Mouse (Mus musculus): Measurements from ENCODE around the gene Creb3l2. TPM values are rescaled to one million over a fixed set of nuclear protein-coding genes. Genes with fewer than 3 reads are reported as not detected.

Gene Creb3l2
- polyA plus RNA-seq, 1 experiment from 2014 or later = 28.0 TPM

GRCm38 (mm10) chr6:37406903-37407302 lies 35.0 kb downstream of the Creb3l2 start:
- no peaks in the 10 kb centered on the region for H3K27me3 ChIP-seq
- ATAC-seq (ENCODE audit: borderline replicate concordance, extremely low read depth, low FRiP score, low TSS enrichment) = no peak
- no peak overlapping the region for H3K4me3 ChIP-seq
- WGBS = 74% methylated on average over 6 of the region's 6 CpGs
- no peak overlapping the region for H3K27ac ChIP-seq
- no peaks in the 10 kb centered on the region for H3K36me3 ChIP-seq
- no peaks in the 10 kb centered on the region for H3K9me3 ChIP-seq
- H3K4me1 ChIP-seq = peaks cover 56% of the 10 kb centered on the region
- H3K9ac ChIP-seq = no peak overlapping the region
- no peak overlapping the region for H3K4me2 ChIP-seq

- ATAC-seq (ENCODE audit: borderline replicate concordance, extremely low read depth, low FRiP score, low TSS enrichment) = no peak
- H3K4me1 ChIP-seq = peaks cover 56% of the 10 kb centered on the region
- no peak overlapping the region for H3K9ac ChIP-seq
- no peaks in the 10 kb centered on the region for H3K9me3 ChIP-seq
- no peak overlapping the region for H3K4me2 ChIP-seq
- WGBS = 75% methylated on average over 10 of the region's 10 CpGs
- no peak overlapping the region for H3K27ac ChIP-seq
- no peak overlapping the region for H3K4me3 ChIP-seq
- no peaks in the 10 kb centered on the region for H3K27me3 ChIP-seq
- no peaks in the 10 kb centered on the region for H3K36me3 ChIP-seq
Observed at GRCm38 (mm10) chr6:37406018-37406417, 35.9 kb downstream of the Creb3l2 start.

- Histone ChIP-seq H3K27ac (no peak overlapping the region), H3K4me2 (no peak overlapping the region), H3K9me3 (no peaks in the 10 kb centered on the region), H3K4me3 (no peak overlapping the region), H3K27me3 (no peaks in the 10 kb centered on the region), H3K36me3 (no peaks in the 10 kb centered on the region), H3K9ac (no peak overlapping the region), H3K4me1 (peaks cover 61% of the 10 kb centered on the region)
- WGBS = 45% methylated on average over 3 of the region's 3 CpGs
- ATAC-seq (ENCODE audit: borderline replicate concordance, extremely low read depth, low FRiP score, low TSS enrichment) = no peak
Observed at GRCm38 (mm10) chr6:37404325-37404724, 37.6 kb downstream of the Creb3l2 start.

GRCm38 (mm10) chr6:37401928-37402327 lies 40.0 kb downstream of the Creb3l2 start:
- WGBS = 23% methylated on average over 7 of the region's 7 CpGs
- Histone ChIP-seq H3K9ac (no peak overlapping the region), H3K4me3 (no peak overlapping the region), H3K9me3 (no peaks in the 10 kb centered on the region), H3K27ac (peak overlapping the region; percentile 63), H3K4me2 (no peak overlapping the region), H3K36me3 (no peaks in the 10 kb centered on the region), H3K27me3 (no peaks in the 10 kb centered on the region), H3K4me1 (peaks cover 71% of the 10 kb centered on the region)
- no peak for ATAC-seq (ENCODE audit: borderline replicate concordance, extremely low read depth, low FRiP score, low TSS enrichment)

- Histone ChIP-seq H3K27ac (peak overlapping the region; percentile 63), H3K27me3 (no peaks in the 10 kb centered on the region), H3K36me3 (no peaks in the 10 kb centered on the region), H3K4me3 (no peak overlapping the region), H3K4me2 (no peak overlapping the region), H3K9ac (no peak overlapping the region), H3K4me1 (peaks cover 67% of the 10 kb centered on the region), H3K9me3 (no peaks in the 10 kb centered on the region)
- ATAC-seq (ENCODE audit: borderline replicate concordance, extremely low read depth, low FRiP score, low TSS enrichment) = peak; percentile 78
- WGBS = 35% methylated on average over 11 of the region's 11 CpGs
Observed at GRCm38 (mm10) chr6:37400866-37401525, 41.0 kb downstream of the Creb3l2 start.

- H3K9ac ChIP-seq = no peak overlapping the region
- H3K4me2 ChIP-seq = no peak overlapping the region
- H3K4me1 ChIP-seq = peaks cover 63% of the 10 kb centered on the region
Observed at GRCm38 (mm10) chr6:37400167-37400566, 41.8 kb downstream of the Creb3l2 start.

GRCm38 (mm10) chr6:37398943-37399342 lies 43.0 kb downstream of the Creb3l2 start:
- H3K4me1 ChIP-seq = peaks cover 62% of the 10 kb centered on the region
- no peaks in the 10 kb centered on the region for H3K9me3 ChIP-seq
- peak; percentile 36; the same call in 1 of the 2 replicates for ATAC-seq (ENCODE audit: borderline replicate concordance, extremely low read depth, low FRiP score, low TSS enrichment)
- H3K36me3 ChIP-seq = no peaks in the 10 kb centered on the region
- no peak overlapping the region for H3K9ac ChIP-seq
- peak overlapping the region; percentile 7; the same call in 1 of the 2 replicates for H3K27ac ChIP-seq
- no peak overlapping the region for H3K4me3 ChIP-seq
- 9% methylated on average over 10 of the region's 10 CpGs for WGBS
- H3K4me2 ChIP-seq = no peak overlapping the region
- no peaks in the 10 kb centered on the region for H3K27me3 ChIP-seq

More at GRCm38 (mm10) chr6:37400167-37400566, 41.8 kb downstream of the Creb3l2 start:
- Histone ChIP-seq H3K27me3 (no peaks in the 10 kb centered on the region), H3K9me3 (no peaks in the 10 kb centered on the region), H3K36me3 (no peaks in the 10 kb centered on the region), H3K4me3 (no peak overlapping the region), H3K27ac (0 out of 2 replicates have a peak overlapping the region, but pooled peaks have one; percentile 9)
- ATAC-seq (ENCODE audit: borderline replicate concordance, extremely low read depth, low FRiP score, low TSS enrichment) = no peak
- WGBS = 61% methylated on average over 4 of the region's 4 CpGs

GRCm38 (mm10) chr6:37397973-37398372 lies 44.0 kb downstream of the Creb3l2 start:
- peaks cover 55% of the 10 kb centered on the region for H3K4me1 ChIP-seq
- H3K27ac ChIP-seq = no peak overlapping the region
- H3K9me3 ChIP-seq = no peaks in the 10 kb centered on the region
- H3K4me3 ChIP-seq = no peak overlapping the region
- H3K27me3 ChIP-seq = no peaks in the 10 kb centered on the region
- ATAC-seq (ENCODE audit: borderline replicate concordance, extremely low read depth, low FRiP score, low TSS enrichment) = no peak
- no peak overlapping the region for H3K9ac ChIP-seq
- no peaks in the 10 kb centered on the region for H3K36me3 ChIP-seq
- 39% methylated on average over 9 of the region's 9 CpGs for WGBS
- H3K4me2 ChIP-seq = no peak overlapping the region

GRCm38 (mm10) chr6:37397254-37397653 lies 44.7 kb downstream of the Creb3l2 start:
- no peak for ATAC-seq (ENCODE audit: borderline replicate concordance, extremely low read depth, low FRiP score, low TSS enrichment)
- no peaks in the 10 kb centered on the region for H3K9me3 ChIP-seq
- H3K27me3 ChIP-seq = no peaks in the 10 kb centered on the region
- H3K4me1 ChIP-seq = peaks cover 53% of the 10 kb centered on the region
- WGBS = 66% methylated on average over 4 of the region's 4 CpGs
- H3K9ac ChIP-seq = no peak overlapping the region
- H3K4me2 ChIP-seq = no peak overlapping the region
- H3K36me3 ChIP-seq = no peaks in the 10 kb centered on the region
- no peak overlapping the region for H3K27ac ChIP-seq
- no peak overlapping the region for H3K4me3 ChIP-seq

- Histone ChIP-seq H3K4me1 (peaks cover 46% of the 10 kb centered on the region), H3K9me3 (no peaks in the 10 kb centered on the region), H3K4me3 (no peak overlapping the region), H3K36me3 (no peaks in the 10 kb centered on the region), H3K27me3 (no peaks in the 10 kb centered on the region), H3K9ac (no peak overlapping the region), H3K4me2 (no peak overlapping the region), H3K27ac (no peak overlapping the region)
- no peak for ATAC-seq (ENCODE audit: borderline replicate concordance, extremely low read depth, low FRiP score, low TSS enrichment)
- WGBS = 70% methylated on average over 4 of the region's 4 CpGs
Observed at GRCm38 (mm10) chr6:37396127-37396526, 45.8 kb downstream of the Creb3l2 start.

- no peak overlapping the region for H3K9ac ChIP-seq
- ATAC-seq (ENCODE audit: borderline replicate concordance, extremely low read depth, low FRiP score, low TSS enrichment) = no peak
- H3K36me3 ChIP-seq = no peaks in the 10 kb centered on the region
- no peak overlapping the region for H3K4me2 ChIP-seq
- 63% methylated on average over 6 of the region's 6 CpGs for WGBS
- H3K4me1 ChIP-seq = peaks cover 42% of the 10 kb centered on the region
- no peak overlapping the region for H3K27ac ChIP-seq
- no peaks in the 10 kb centered on the region for H3K9me3 ChIP-seq
- no peaks in the 10 kb centered on the region for H3K27me3 ChIP-seq
- no peak overlapping the region for H3K4me3 ChIP-seq
Observed at GRCm38 (mm10) chr6:37393263-37393662, 48.7 kb downstream of the Creb3l2 start.

- no peak overlapping the region for H3K9ac ChIP-seq
- H3K4me1 ChIP-seq = peaks cover 50% of the 10 kb centered on the region
- H3K27me3 ChIP-seq = no peaks in the 10 kb centered on the region
- 75% methylated on average over 6 of the region's 6 CpGs for WGBS
- H3K36me3 ChIP-seq = no peaks in the 10 kb centered on the region
- H3K4me2 ChIP-seq = no peak overlapping the region
- no peak overlapping the region for H3K4me3 ChIP-seq
- ATAC-seq (ENCODE audit: borderline replicate concordance, extremely low read depth, low FRiP score, low TSS enrichment) = no peak
- no peaks in the 10 kb centered on the region for H3K9me3 ChIP-seq
- no peak overlapping the region for H3K27ac ChIP-seq
Observed at GRCm38 (mm10) chr6:37392262-37392661, 49.7 kb downstream of the Creb3l2 start.

Measured in lung, embryonic 15.5 days (tissue).